Mouse (Mus musculus): ENCODE measurements at regions not wholly inside any gene's neighbourhood (a gene's known extent, or its start where the extent isn't known, plus 50 kb on each side); places are given as distances from the start of the nearest gene placed in this dataset.

DNA sequence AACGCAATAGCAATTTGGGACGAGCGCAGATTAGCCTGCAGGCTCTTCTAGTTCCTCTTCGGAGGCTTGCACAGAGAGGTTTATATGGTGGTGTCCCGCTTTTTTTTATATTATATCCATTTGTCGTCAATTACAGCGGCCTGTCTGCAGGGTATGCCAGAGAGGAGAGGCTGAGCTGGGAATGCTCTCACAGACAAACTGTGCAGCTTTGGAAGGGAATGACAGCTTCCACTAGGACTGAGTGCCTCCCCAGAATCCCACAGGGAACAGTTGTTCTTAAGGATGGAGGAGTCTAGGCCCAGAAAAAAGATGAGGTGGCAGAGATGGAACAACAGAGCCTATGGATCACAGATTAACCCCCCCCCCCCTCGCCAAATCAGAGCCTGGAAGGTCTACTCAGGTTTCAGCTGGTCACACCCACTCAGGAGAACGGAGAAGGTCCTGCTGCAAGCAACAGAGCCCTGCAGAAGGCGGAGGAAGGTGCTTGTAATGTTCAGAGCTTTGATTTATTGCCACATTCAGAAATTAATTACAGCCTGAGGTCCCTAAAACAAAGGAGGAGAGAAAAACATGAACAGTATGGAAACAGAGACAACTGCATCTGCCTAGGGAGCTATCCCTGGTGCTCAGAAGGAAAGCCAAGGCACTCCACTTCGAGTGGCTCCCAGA is 275.7 kb downstream of the Ajap1 start:
- TF ChIP-seq CTCF (IDR thresholded peaks at IDR 0.05; ENCODE audit: control insufficient read depth, insufficient read depth, low read length) (no peak), POLR2A (IDR thresholded peaks at IDR 0.05; ENCODE audit: borderline replicate concordance, control insufficient read depth, low read depth, low read length) (no peak)
